ENCODE assay signal across 17 mouse cellular contexts in genomic region chr8:120032549-120033208, GRCm38 (mm10). TPM values are rescaled to one million over a fixed set of nuclear protein-coding genes. Genes with fewer than 3 reads are reported as not detected.
DNase-seq lines count a peak whose midpoint lies in the region; ATAC-seq and TF ChIP-seq lines count a peak whose summit lies in the region.
"Had no signal": no experiment of that assay in that cellular context is flagged by ENCODE, and none has a peak within 500 bp of the region (broad histone marks: within the 10 kb centered on the region; RNA-seq: fewer than 3 reads in every experiment).

No protein-coding gene starts in this region.

- no peaks in the 10 kb centered on the region for H3K9me3 ChIP-seq in forebrain, postnatal 0 days (ENCODE audit: low read length)
- no peaks in the 10 kb centered on the region for H3K9me3 ChIP-seq in forebrain, embryonic 13.5 days (replicated peaks)
- H3K9me3 ChIP-seq in intestine, embryonic 16.5 days (ENCODE audit: control insufficient read depth, low read length) = no peaks in the 10 kb centered on the region

- DNase-seq in forebrain, postnatal 0 days = peak; percentile 11
- DNase-seq in R1 (ENCODE audit: low read depth, low spot score) = peak; percentile 8
- DNase-seq in thymus, postnatal 14 days = peak; percentile 85
- DNase-seq in adrenal gland, adult 8-10 months = no peak
- DNase-seq in left cerebral cortex, adult 9 months (ENCODE audit: low spot score in 2 of 2) = no peak
- DNase-seq in layer of hippocampus, postnatal 14 days (ENCODE audit: low spot score in 2 of 2) = no peak
- DNase-seq: B cell, adult 2 months; cerebellum, adult 8-10 months; heart, adult 18-20 months; heart, postnatal 14 days; kidney, adult 11 months; kidney, postnatal 14 days; lung, adult 18-20 months; spleen, adult 18-20 months had no signal

- no peak overlapping the region for H3K9ac ChIP-seq in forebrain, postnatal 0 days
- no peak overlapping the region for H3K9ac ChIP-seq in forebrain, embryonic 13.5 days
- no peak overlapping the region for H3K9ac ChIP-seq in intestine, embryonic 16.5 days (ENCODE audit: low read depth, low read length)

- WGBS in forebrain, postnatal 0 days = 71% methylated on average over 5 of the region's 5 CpGs
- WGBS in forebrain, embryonic 13.5 days = 83% methylated on average over 5 of the region's 5 CpGs
- WGBS in intestine, embryonic 16.5 days = 86% methylated on average over 5 of the region's 5 CpGs

- TF ChIP-seq CTCF in forebrain, postnatal 0 days (IDR thresholded peaks at IDR 0.05; ENCODE audit: low read depth) = no peak

- no peak overlapping the region for H3K4me2 ChIP-seq in forebrain, postnatal 0 days (ENCODE audit: low read depth)
- H3K4me2 ChIP-seq in forebrain, embryonic 13.5 days = no peak overlapping the region
- no peak overlapping the region for H3K4me2 ChIP-seq in intestine, embryonic 16.5 days (ENCODE audit: low read depth, low read length)

- H3K36me3 ChIP-seq in forebrain, postnatal 0 days (ENCODE audit: insufficient read depth) = no peaks in the 10 kb centered on the region
- no peaks in the 10 kb centered on the region for H3K36me3 ChIP-seq in forebrain, embryonic 13.5 days (ENCODE audit: poor library complexity, severe bottlenecking)
- no peaks in the 10 kb centered on the region for H3K36me3 ChIP-seq in intestine, embryonic 16.5 days (ENCODE audit: control insufficient read depth, insufficient read depth, low read length)

- H3K27ac ChIP-seq in forebrain, postnatal 0 days (ENCODE audit: low read depth, low read length) = no peak overlapping the region
- H3K27ac ChIP-seq in forebrain, embryonic 13.5 days = no peak overlapping the region
- H3K27ac ChIP-seq in intestine, embryonic 16.5 days (ENCODE audit: low read length) = no peak overlapping the region

- H3K4me3 ChIP-seq in forebrain, postnatal 0 days (ENCODE audit: low read depth, low read length) = no peak overlapping the region
- H3K4me3 ChIP-seq in forebrain, embryonic 13.5 days = no peak overlapping the region
- no peak overlapping the region for H3K4me3 ChIP-seq in intestine, embryonic 16.5 days (ENCODE audit: low read length)

- H3K4me1 ChIP-seq in forebrain, postnatal 0 days (ENCODE audit: insufficient read depth) = no peaks in the 10 kb centered on the region
- no peaks in the 10 kb centered on the region for H3K4me1 ChIP-seq in forebrain, embryonic 13.5 days
- H3K4me1 ChIP-seq in intestine, embryonic 16.5 days (ENCODE audit: control insufficient read depth, insufficient read depth, low read length) = peaks cover 18% of the 10 kb centered on the region

- no peak for ATAC-seq in forebrain, postnatal 0 days
- ATAC-seq in forebrain, embryonic 13.5 days = no peak
- peak; percentile 65 for ATAC-seq in intestine, embryonic 16.5 days

- H3K27me3 ChIP-seq in forebrain, postnatal 0 days (ENCODE audit: insufficient read depth, low read length) = no peaks in the 10 kb centered on the region
- H3K27me3 ChIP-seq in forebrain, embryonic 13.5 days = no peaks in the 10 kb centered on the region
- H3K27me3 ChIP-seq in intestine, embryonic 16.5 days (replicated peaks; ENCODE audit: control insufficient read depth, insufficient read depth, low read length) = no peaks in the 10 kb centered on the region

RNA-seq across cellular contexts. Expression of gene Crispld2, which starts 40.4 kb away (rescaled TPM):
- total RNA-seq in forebrain, postnatal 0 days (2014; rRNA removed) = 2.8 and 11.0 TPM in 2 replicates
- 2.1 and 2.5 TPM in 2 replicates for polyA plus RNA-seq in forebrain, postnatal 0 days (2015; fragmentation: Nextera tagmentation; extraction: Ambion mirVana)
- 0.72 and 0.90 TPM in 2 replicates for polyA plus RNA-seq in forebrain, embryonic 13.5 days (2015; fragmentation: Nextera tagmentation; extraction: Ambion mirVana)
- polyA plus RNA-seq in intestine, embryonic 16.5 days (2015; fragmentation: Nextera tagmentation; extraction: Ambion mirVana) = 20.8 and 23.1 TPM in 2 replicates
- total RNA-seq in adrenal gland, adult 8-10 months (2022) = 10 to 100 TPM in 2 of 4 experiments, 1 to 10 TPM in 2; 7.4 to 14.4 (median 10.5) TPM
- total RNA-seq in layer of hippocampus, postnatal 14 days (2021) = 1 to 10 TPM; 1.6 to 2.1 TPM
- total RNA-seq: monocyte, adult 5-6 weeks had no signal

Comparison
In these comparisons a context has a peak if more than half of its experiments do, and no peak if none do; other contexts are left out.
1. DNase-seq: peak in forebrain, postnatal 0 days (single experiment), R1 (single experiment) and thymus, postnatal 14 days (single experiment); none in adrenal gland, adult 8-10 months (single experiment), left cerebral cortex, adult 9 months (0 of 2) and layer of hippocampus, postnatal 14 days (0 of 2).